In genomic region chr1:139161619-139162018, GRCm38 (mm10) we compare ENCODE assay signal across 10 mouse cellular contexts.
DNase-seq lines count a peak whose midpoint lies in the region; ATAC-seq and TF ChIP-seq lines count a peak whose summit lies in the region.
"Had no signal": no experiment of that assay in that cellular context is flagged by ENCODE, and none has a peak within 500 bp of the region (broad histone marks: within the 10 kb centered on the region; RNA-seq: fewer than 3 reads in every experiment).

No protein-coding gene starts in this region.

- H3K9me3 ChIP-seq in kidney, postnatal 0 days (replicated peaks; ENCODE audit: low read length), result no peaks in the 10 kb centered on the region
- H3K9me3 ChIP-seq in kidney, embryonic 16.5 days (ENCODE audit: low read length), result no peaks in the 10 kb centered on the region
- no peaks in the 10 kb centered on the region for H3K9me3 ChIP-seq in ES-E14 (ENCODE audit: control insufficient read depth, insufficient read depth, low read depth, low read length)
- no peaks in the 10 kb centered on the region for H3K9me3 ChIP-seq in midbrain, embryonic 13.5 days

- DNase-seq in kidney, postnatal 0 days (ENCODE audit: low spot score), result peak; percentile 16
- peak; percentile 41 for DNase-seq in ES-E14 (ENCODE audit: low read depth, low spot score)
- DNase-seq in brain, embryonic 14.5 days (ENCODE audit: low read depth), result peak; percentile 41
- no peak for DNase-seq in spleen, postnatal 36 days (ENCODE audit: low spot score in 2 of 2)
- no peak for DNase-seq in cerebellum, adult 8-10 months
- DNase-seq: lung, adult 18-20 months; thymus, postnatal 14 days had no signal

- no peaks in the 10 kb centered on the region for H3K27me3 ChIP-seq in kidney, postnatal 0 days (ENCODE audit: insufficient read depth, low read length)
- H3K27me3 ChIP-seq in kidney, embryonic 16.5 days (ENCODE audit: insufficient read depth, low read length), result no peaks in the 10 kb centered on the region
- no peaks in the 10 kb centered on the region for H3K27me3 ChIP-seq in midbrain, embryonic 13.5 days

- peak; percentile 57; the same call in 1 of the 2 replicates for ATAC-seq in kidney, postnatal 0 days (replicated peaks; ENCODE audit: low FRiP score, low read depth)
- no peak for ATAC-seq in kidney, embryonic 16.5 days (ENCODE audit: low FRiP score, low TSS enrichment)
- ATAC-seq in midbrain, embryonic 13.5 days, result peak; percentile 46; the same call in 1 of the 2 replicates
- ATAC-seq in erythroblast, adult 5-6 weeks (replicated peaks; ENCODE audit: low FRiP score, poor library complexity, severe bottlenecking), result no peak

- in situ Hi-C loops in ES-E14 (cut with MboI; ENCODE audit: low sequenced_read_pairs in 2 of 2, unreplicated experiment in 2 of 2), result loop anchor here (5.0 to 25.0 kb wide), 2 partner anchors 324 kb away; partner anchors contain the start of gene Lhx9 (in 1 of the 2)

- WGBS in kidney, postnatal 0 days, result 66% methylated on average over 3 of the region's 3 CpGs
- WGBS in kidney, embryonic 16.5 days, result 65% methylated on average over 3 of the region's 3 CpGs
- 50% methylated on average over 3 of the region's 3 CpGs for WGBS in midbrain, embryonic 13.5 days

- no peak overlapping the region for H3K4me2 ChIP-seq in kidney, postnatal 0 days (ENCODE audit: low read length)
- H3K4me2 ChIP-seq in kidney, embryonic 16.5 days (replicated peaks; ENCODE audit: low read depth, low read length), result no peak overlapping the region
- H3K4me2 ChIP-seq in midbrain, embryonic 13.5 days (replicated peaks), result no peak overlapping the region

- H3K4me3 ChIP-seq in kidney, postnatal 0 days (replicated peaks; ENCODE audit: low read depth, low read length), result no peak overlapping the region
- no peak overlapping the region for H3K4me3 ChIP-seq in kidney, embryonic 16.5 days (ENCODE audit: low read length)
- H3K4me3 ChIP-seq in ES-E14 (ENCODE audit: insufficient read depth in 1 of 2, low read depth in 1 of 2, low read length in 2 of 2, poor library complexity in 1 of 2, severe bottlenecking in 1 of 2), result no peak overlapping the region
- H3K4me3 ChIP-seq in midbrain, embryonic 13.5 days (replicated peaks), result no peak overlapping the region

- H3K27ac ChIP-seq in kidney, postnatal 0 days, result no peak overlapping the region
- H3K27ac ChIP-seq in kidney, embryonic 16.5 days (ENCODE audit: low read length), result no peak overlapping the region
- H3K27ac ChIP-seq in ES-E14 (ENCODE audit: insufficient read depth, low read depth, low read length, poor library complexity, severe bottlenecking), result no peak overlapping the region
- no peak overlapping the region for H3K27ac ChIP-seq in midbrain, embryonic 13.5 days

- H3K36me3 ChIP-seq in kidney, postnatal 0 days (ENCODE audit: insufficient read depth, low read length), result no peaks in the 10 kb centered on the region
- H3K36me3 ChIP-seq in kidney, embryonic 16.5 days (ENCODE audit: insufficient read depth, low read length), result no peaks in the 10 kb centered on the region
- H3K36me3 ChIP-seq in ES-E14 (ENCODE audit: control insufficient read depth, insufficient read depth, low read length, poor library complexity, severe bottlenecking), result no peaks in the 10 kb centered on the region; the same call in 1 of the 2 replicates
- no peaks in the 10 kb centered on the region for H3K36me3 ChIP-seq in midbrain, embryonic 13.5 days

- TF ChIP-seq CTCF in kidney, postnatal 0 days (IDR thresholded peaks at IDR 0.05; ENCODE audit: low read depth), result peak; percentile 54
- TF ChIP-seq CTCF in brain, embryonic 14.5 days (IDR thresholded peaks at IDR 0.05; ENCODE audit: borderline replicate concordance, extremely low read depth, insufficient read depth, insufficient read length), result peak; percentile 40; the same call in 1 of the 2 replicates

- H3K9ac ChIP-seq in kidney, postnatal 0 days (ENCODE audit: low read depth, low read length), result no peak overlapping the region
- H3K9ac ChIP-seq in kidney, embryonic 16.5 days (replicated peaks; ENCODE audit: low read length), result no peak overlapping the region
- no peak overlapping the region for H3K9ac ChIP-seq in ES-E14 (ENCODE audit: insufficient read depth, low read depth, low read length, poor library complexity, severe bottlenecking)
- no peak overlapping the region for H3K9ac ChIP-seq in midbrain, embryonic 13.5 days (replicated peaks)

- H3K4me1 ChIP-seq in kidney, postnatal 0 days (replicated peaks; ENCODE audit: insufficient read depth, low read length), result no peaks in the 10 kb centered on the region
- no peaks in the 10 kb centered on the region for H3K4me1 ChIP-seq in kidney, embryonic 16.5 days (ENCODE audit: insufficient read depth, low read length)
- H3K4me1 ChIP-seq in ES-E14 (ENCODE audit: control insufficient read depth in 2 of 2, insufficient read depth in 2 of 2, low read length in 2 of 2, poor library complexity in 1 of 2), result no peaks in the 10 kb centered on the region
- no peaks in the 10 kb centered on the region for H3K4me1 ChIP-seq in midbrain, embryonic 13.5 days (replicated peaks)

- TF ChIP-seq POLR2A in brain, embryonic 14.5 days (IDR thresholded peaks at IDR 0.05; ENCODE audit: borderline replicate concordance, extremely low read depth, insufficient read depth, insufficient read length, poor library complexity, severe bottlenecking), result no peak

TF ChIP-seq in ES-E14, 5 proteins besides CTCF, POLR2A, EP300 and RAD21:
- no peak for TF ChIP-seq ZNF384 (IDR thresholded peaks at IDR 0.05; ENCODE audit: low read depth, low read length)
- TF ChIP-seq HCFC1 (IDR thresholded peaks at IDR 0.05; ENCODE audit: borderline replicate concordance, insufficient read depth, low read length), result no peak
- no peak for TF ChIP-seq CHD2 (IDR thresholded peaks at IDR 0.05; ENCODE audit: low read depth, low read length)
- no peak for TF ChIP-seq MAFK (IDR thresholded peaks at IDR 0.05; ENCODE audit: insufficient read depth, low read depth, low read length)
- TF ChIP-seq ZC3H11A (IDR thresholded peaks at IDR 0.05; ENCODE audit: borderline replicate concordance, low read depth, low read length), result no peak
TF ChIP-seq in ES-E14: peak in this region for 0.

Comparison
In these comparisons a context has a peak if more than half of its experiments do, and no peak if none do; other contexts are left out.
1. ATAC-seq: peak in kidney, postnatal 0 days (single experiment) and midbrain, embryonic 13.5 days (single experiment); none in kidney, embryonic 16.5 days (single experiment) and erythroblast, adult 5-6 weeks (single experiment).
2. DNase-seq: peak in kidney, postnatal 0 days (single experiment), ES-E14 (single experiment) and brain, embryonic 14.5 days (single experiment); none in spleen, postnatal 36 days (0 of 2) and cerebellum, adult 8-10 months (single experiment).